Mouse (Mus musculus): Measurements from ENCODE around the gene Crebzf.

Gene Crebzf

DNA sequence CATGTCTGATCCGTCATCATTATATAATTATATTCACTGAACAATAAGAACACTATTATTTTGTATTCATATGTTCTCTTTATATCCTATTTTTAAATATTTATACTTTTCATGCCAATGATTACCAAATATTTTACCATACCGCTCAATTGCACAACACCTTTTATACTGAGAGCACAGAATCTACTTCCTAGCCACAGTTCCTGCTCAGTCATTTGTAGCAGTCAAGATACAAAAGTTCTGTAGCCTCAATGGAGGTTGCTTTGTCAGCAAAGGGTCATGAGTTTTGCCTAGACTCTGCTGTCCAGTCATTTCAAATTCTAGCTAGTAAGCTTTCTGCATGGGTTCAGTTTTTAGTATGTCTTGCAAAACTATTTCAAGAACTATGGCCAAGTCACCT is 40.1 kb downstream of the Crebzf start:
- DNase-seq: no peak

Measured in cerebellum, postnatal 25 days (tissue).